Mouse (Mus musculus) ES-Bruce4 (cell line): ENCODE data around the gene 1110008L16Rik. TPM values are rescaled to one million over a fixed set of nuclear protein-coding genes. Genes with fewer than 3 reads are reported as not detected.
A peak's percentile ranks its signal among the peaks of the same experiment; 100 is the strongest.

Source experiments
- H3K27ac ChIP-seq: 2 replicates; pipeline ENCODE4 v1.5.1; 2012; ENCODE audit warnings: low read length, inconsistent platforms; ENCODE audit not compliant: insufficient read depth
- H3K27me3 ChIP-seq: 2 replicates; pipeline ENCODE4 v1.6.1; 2012; ENCODE audit warnings: mild to moderate bottlenecking, low read length, inconsistent platforms; ENCODE audit not compliant: control insufficient read depth, poor library complexity, insufficient read depth, severe bottlenecking
- H3K36me3 ChIP-seq: 2 replicates; pipeline ENCODE4 v1.6.1; 2012; ENCODE audit warnings: inconsistent platforms, mild to moderate bottlenecking, low read length, moderate library complexity; ENCODE audit not compliant: control insufficient read depth, poor library complexity, insufficient read depth, severe bottlenecking
- H3K4me1 ChIP-seq: one replicate; pipeline ENCODE4 v1.8.1; 2011; ENCODE audit warnings: low read length; ENCODE audit not compliant: control insufficient read depth, insufficient read depth
- H3K4me3 ChIP-seq: 2 replicates; pipeline ENCODE4 v1.5.1; 2011; ENCODE audit warnings: low read depth, mild to moderate bottlenecking, low read length
- H3K9ac ChIP-seq: 2 replicates; pipeline ENCODE4 v1.6.1; 2012; ENCODE audit warnings: low read depth, mild to moderate bottlenecking, inconsistent platforms; ENCODE audit not compliant: poor library complexity, severe bottlenecking
- H3K9me3 ChIP-seq: replicated peaks from 2 replicates; pipeline ENCODE4 v1.6.1; 2012; ENCODE audit warnings: mild to moderate bottlenecking, low read length, inconsistent platforms; ENCODE audit not compliant: control insufficient read depth, poor library complexity, insufficient read depth, severe bottlenecking
- CTCF ChIP-seq: IDR thresholded peaks from one replicate; pipeline ENCODE4 v1.8.1; 2011; ENCODE audit warnings: low read depth, low read length
- EP300 ChIP-seq: IDR thresholded peaks from 2 replicates; pipeline ENCODE4 v1.6.1; 2011; ENCODE audit warnings: low read depth, low read length; ENCODE audit not compliant: insufficient read depth
- POLR2A ChIP-seq: IDR thresholded peaks from one replicate; pipeline ENCODE4 v1.8.1; 2011; ENCODE audit warnings: low read length; ENCODE audit not compliant: insufficient read depth
- polyA plus RNA-seq: library from polyadenylated mRNA; stranded (reverse); fragments of >200 nt; gene quantifications from 2 replicates; pipeline ENCODE4 v1.2.4, GENCODE M21; 2011; ENCODE audit warnings: low read depth; ENCODE audit not compliant: missing spikeins, insufficient read depth, insufficient read length

1110008L16Rik gene
- polyA plus RNA-seq, 1 experiment, result 32.6 TPM

GRCm38 (mm10) chr12:55386456-55386855, 87.1 kb downstream of the 1110008L16Rik start:
- H3K9me3 ChIP-seq, result no peaks in the 10 kb centered on the region
- H3K27ac ChIP-seq, result peak overlapping the region; percentile 99
- H3K9ac ChIP-seq, result no peak overlapping the region; the same call in 1 of the 2 replicates
- no peaks in the 10 kb centered on the region for H3K27me3 ChIP-seq
- TF ChIP-seq POLR2A (no peak), EP300 (peak; percentile 35; the same call in 1 of the 2 replicates), CTCF (no peak)
- H3K4me3 ChIP-seq, result no peak overlapping the region
- H3K4me1 ChIP-seq, result peaks cover 20% of the 10 kb centered on the region
- H3K36me3 ChIP-seq, result peaks cover 3% of the 10 kb centered on the region

DNA sequence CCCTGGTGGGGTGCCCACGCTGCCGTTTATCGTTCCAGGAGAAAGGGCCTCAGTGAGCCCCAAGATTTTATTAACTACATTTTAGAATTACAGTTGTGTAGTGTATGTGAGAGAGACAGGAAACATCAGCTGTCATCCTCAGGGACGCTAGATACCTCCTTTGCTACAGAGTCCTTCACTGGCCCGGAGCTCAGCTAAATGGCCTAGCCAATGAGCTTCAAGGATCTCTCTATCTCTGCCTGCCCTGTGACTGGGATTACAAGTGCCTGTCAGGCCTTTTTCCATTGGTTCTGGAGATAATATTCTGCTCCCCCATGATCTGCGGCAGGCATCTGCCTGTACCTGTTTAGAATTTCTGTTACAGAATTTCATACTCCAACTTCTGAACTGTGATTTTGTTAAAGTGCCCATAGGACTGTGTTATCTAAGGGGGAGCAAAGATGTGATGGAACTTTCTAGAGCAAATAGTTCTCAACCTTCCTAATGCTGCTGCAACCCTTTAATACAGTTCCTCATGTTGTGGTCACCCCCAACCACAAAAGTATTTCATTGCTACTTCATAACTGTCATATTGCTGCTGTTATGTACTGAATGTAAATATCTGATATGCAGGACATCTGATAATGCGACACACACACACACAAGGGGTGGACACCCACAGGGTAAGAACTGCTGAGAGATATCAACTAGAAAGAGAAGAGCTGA, 87.9 kb downstream of the 1110008L16Rik start:
- no peak for TF ChIP-seq CTCF
- TF ChIP-seq POLR2A, result no peak
- no peak for TF ChIP-seq EP300
- H3K4me1 ChIP-seq, result peaks cover 20% of the 10 kb centered on the region
- H3K4me3 ChIP-seq, result no peak overlapping the region
- no peak overlapping the region for H3K9ac ChIP-seq
- H3K9me3 ChIP-seq, result no peaks in the 10 kb centered on the region
- no peaks in the 10 kb centered on the region for H3K27me3 ChIP-seq
- H3K36me3 ChIP-seq, result peaks cover under 1% of the 10 kb centered on the region
- H3K27ac ChIP-seq, result peak overlapping the region; percentile 99

GRCm38 (mm10) chr12:55387788-55388465, 88.5 kb downstream of the 1110008L16Rik start:
- Histone ChIP-seq H3K27ac (peak overlapping the region; percentile 49), H3K36me3 (no peaks in the 10 kb centered on the region), H3K9me3 (no peaks in the 10 kb centered on the region), H3K27me3 (no peaks in the 10 kb centered on the region), H3K4me3 (no peak overlapping the region), H3K9ac (no peak overlapping the region), H3K4me1 (peaks cover 18% of the 10 kb centered on the region)
- TF ChIP-seq EP300, result no peak
- TF ChIP-seq CTCF, result no peak
- TF ChIP-seq POLR2A, result no peak

DNA sequence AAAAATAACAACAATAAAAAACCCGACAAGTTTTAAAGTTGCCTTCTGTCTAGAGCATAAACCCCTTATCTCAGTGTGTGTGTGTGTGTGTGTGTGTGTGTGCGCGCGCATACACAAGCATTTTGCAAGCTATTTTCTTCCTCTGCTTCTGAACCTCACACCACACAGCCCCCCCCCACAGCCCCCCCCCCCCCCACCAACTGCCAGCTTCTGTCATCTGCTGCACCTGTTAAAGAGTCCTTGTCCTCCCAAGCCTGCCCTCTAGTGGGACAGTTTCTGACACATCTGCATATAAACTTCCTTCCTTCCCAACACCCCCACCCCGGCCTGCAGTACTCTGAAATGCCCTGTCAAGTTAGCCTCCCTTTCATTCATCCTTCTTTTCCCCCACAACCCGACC, 89.1 kb downstream of the 1110008L16Rik start:
- peak; percentile 22 for TF ChIP-seq CTCF
- TF ChIP-seq POLR2A, result no peak
- 0 out of 2 replicates have a peak, but pooled peaks have one; percentile 9 for TF ChIP-seq EP300
- Histone ChIP-seq H3K36me3 (no peaks in the 10 kb centered on the region), H3K4me1 (peaks cover 13% of the 10 kb centered on the region), H3K4me3 (no peak overlapping the region), H3K9me3 (no peaks in the 10 kb centered on the region), H3K9ac (no peak overlapping the region), H3K27me3 (no peaks in the 10 kb centered on the region), H3K27ac (peak overlapping the region; percentile 12)

DNA sequence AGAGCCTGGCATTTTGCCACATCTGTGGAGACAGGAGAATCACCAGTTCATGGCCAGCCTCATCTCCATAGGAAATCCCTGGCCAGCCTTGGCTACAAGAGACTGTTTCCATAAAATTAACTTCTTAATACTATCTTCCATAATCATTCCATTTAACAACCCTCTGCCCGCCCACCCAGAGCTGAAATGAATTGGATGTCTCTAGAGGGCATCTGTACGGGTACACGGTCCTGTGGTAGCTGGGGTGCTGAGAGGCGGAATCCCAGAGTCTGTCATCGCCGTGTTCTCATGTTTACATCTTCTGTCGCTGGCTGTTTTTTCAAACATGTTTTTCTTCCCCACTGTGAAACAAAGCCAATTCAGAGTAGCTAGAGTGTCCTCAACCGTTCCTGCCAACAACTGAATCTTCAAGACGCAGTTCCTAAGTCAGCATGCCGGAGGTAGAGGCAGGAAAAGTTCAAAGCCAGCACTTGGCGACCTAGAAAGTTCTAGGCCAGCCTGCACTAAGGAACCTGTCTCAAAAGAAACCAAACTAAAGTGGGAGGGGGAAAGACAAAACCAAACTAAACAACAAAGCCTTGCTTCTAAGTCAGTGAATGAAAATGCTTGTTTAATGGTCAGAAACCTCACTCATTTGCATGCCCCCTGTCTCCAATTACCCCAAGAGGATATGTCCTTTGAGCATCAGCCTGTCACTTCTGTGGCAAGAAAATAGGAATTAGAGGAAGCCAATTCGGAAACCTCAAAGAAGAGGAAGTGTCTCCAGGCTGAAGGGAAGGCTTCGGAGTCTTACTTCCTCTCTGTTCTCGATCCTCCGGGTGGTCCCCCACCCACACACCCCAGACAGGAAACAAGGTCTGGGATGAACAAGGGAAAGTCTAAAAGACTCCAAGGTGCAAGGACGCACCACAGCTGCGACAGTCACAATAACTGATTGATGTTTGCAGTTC, 90.0 kb downstream of the 1110008L16Rik start:
- Histone ChIP-seq H3K9me3 (no peaks in the 10 kb centered on the region), H3K4me3 (no peak overlapping the region), H3K27me3 (no peaks in the 10 kb centered on the region), H3K4me1 (peaks cover 10% of the 10 kb centered on the region), H3K9ac (no peak overlapping the region), H3K27ac (peak overlapping the region; percentile 17; the same call in 1 of the 2 replicates), H3K36me3 (no peaks in the 10 kb centered on the region)
- TF ChIP-seq CTCF (no peak), EP300 (no peak), POLR2A (no peak)
